Mouse (Mus musculus) CH12.LX (cell line): ENCODE measurements at regions not wholly inside any gene's neighbourhood (a gene's known extent, or its start where the extent isn't known, plus 50 kb on each side); places are given as distances from the start of the nearest gene placed in this dataset.
A peak's percentile ranks its signal among the peaks of the same experiment; 100 is the strongest.

Experiments used
- DNase-seq: peaks from one replicate; pipeline ENCODE4 v3.0.0-alpha.2; 2013; ENCODE audit errors: extremely low read depth
- H3K27ac ChIP-seq: 2 replicates; pipeline ENCODE4 v1.5.1; 2012; ENCODE audit warnings: low read depth, mild to moderate bottlenecking, control low read depth, moderate library complexity; ENCODE audit not compliant: insufficient read depth
- H3K27me3 ChIP-seq: replicated peaks from 2 replicates; pipeline ENCODE3; 2012; ENCODE audit warnings: inconsistent platforms
- H3K36me3 ChIP-seq, 2 experiments: replicated peaks in 1 of 2; 2 replicates each; pipeline versions ENCODE3 to v1.6.1; 2012; ENCODE audit warnings: inconsistent platforms in 1 of 2, low read length in 1 of 2, mild to moderate bottlenecking in 1 of 2, mixed read lengths in 1 of 2, moderate library complexity in 1 of 2; ENCODE audit not compliant: control insufficient read depth in 1 of 2, insufficient read depth in 1 of 2
- H3K4me1 ChIP-seq, 2 experiments: 2 replicates each; pipeline ENCODE4 v1.6.1; 2012; ENCODE audit warnings: inconsistent platforms in 1 of 2, moderate library complexity in 1 of 2; ENCODE audit not compliant: insufficient read depth in 2 of 2, control insufficient read depth in 1 of 2
- H3K4me2 ChIP-seq: 2 replicates; pipeline ENCODE4 v1.6.1; 2012; ENCODE audit warnings: low read depth, mild to moderate bottlenecking, control low read depth; ENCODE audit not compliant: poor library complexity, insufficient read depth, severe bottlenecking
- H3K4me3 ChIP-seq, 3 experiments: fragments of 150-350 bp in 1 of 3; sonication (generic) in 1 of 3; replicated peaks in 1 of 3; 2 replicates each; pipeline versions ENCODE3 to v1.5.1; 2011 to 2012; ENCODE audit warnings: low read depth in 2 of 3, low read length in 2 of 3, mild to moderate bottlenecking in 2 of 3, moderate library complexity in 2 of 3, control low read depth in 1 of 3, improper control_type of control experiment in 1 of 3, inconsistent platforms in 1 of 3, mixed read lengths in 1 of 3; ENCODE audit not compliant: poor library complexity in 1 of 3
- H3K79me2 ChIP-seq: replicated peaks from 2 replicates; pipeline ENCODE4 v1.6.1; 2012; ENCODE audit warnings: mild to moderate bottlenecking, moderate library complexity; ENCODE audit not compliant: control insufficient read depth, poor library complexity, insufficient read depth, severe bottlenecking; ENCODE audit errors: extremely low read depth
- H3K9ac ChIP-seq: 2 replicates; pipeline ENCODE4 v1.6.1; 2012; ENCODE audit warnings: low read depth, mild to moderate bottlenecking, control low read depth, moderate library complexity; ENCODE audit not compliant: insufficient read depth
- H3K9me3 ChIP-seq: replicated peaks from 2 replicates; pipeline ENCODE3; 2012; ENCODE audit warnings: low read length, inconsistent platforms, mixed read lengths
- BHLHE40 ChIP-seq: IDR thresholded peaks from 2 replicates; pipeline ENCODE4 v1.6.1; 2011; ENCODE audit warnings: mild to moderate bottlenecking, low read depth, low read length, improper control_type of control experiment
- CHD1 ChIP-seq: IDR thresholded peaks from 2 replicates; pipeline ENCODE4 v1.6.1; 2012; ENCODE audit warnings: low read depth, low read length, improper control_type of control experiment, inconsistent platforms
- EP300 ChIP-seq: IDR thresholded peaks from 2 replicates; pipeline ENCODE4 v1.6.1; 2011; ENCODE audit warnings: low read length, improper control_type of control experiment
- ETS1 ChIP-seq: conservative IDR thresholded peaks from 2 replicates; pipeline ENCODE4 v1.6.1; 2012; ENCODE audit warnings: low read depth, mild to moderate bottlenecking, inconsistent platforms, low read length, improper control_type of control experiment, moderate library complexity
- HCFC1 ChIP-seq: IDR thresholded peaks from 2 replicates; pipeline ENCODE4 v1.6.1; 2012; ENCODE audit warnings: low read depth, mild to moderate bottlenecking, inconsistent platforms, low read length, improper control_type of control experiment
- IRF4 ChIP-seq: IDR thresholded peaks from 2 replicates; pipeline ENCODE4 v1.6.1; 2014; ENCODE audit warnings: low read depth, mild to moderate bottlenecking, inconsistent platforms, low read length, improper control_type of control experiment
- JUN ChIP-seq: IDR thresholded peaks from 2 replicates; pipeline ENCODE4 v1.6.1; 2011; ENCODE audit warnings: low read depth, mild to moderate bottlenecking, low read length, improper control_type of control experiment, moderate library complexity; ENCODE audit not compliant: insufficient read depth
- MAFK ChIP-seq: IDR thresholded peaks from 2 replicates; pipeline ENCODE4 v1.6.1; 2011; ENCODE audit warnings: low read length, improper control_type of control experiment; ENCODE audit not compliant: insufficient replicate concordance
- MAX ChIP-seq: IDR thresholded peaks from 2 replicates; pipeline ENCODE4 v1.6.1; 2011; ENCODE audit warnings: low read length, improper control_type of control experiment
- MAZ ChIP-seq: IDR thresholded peaks from 2 replicates; pipeline ENCODE4 v1.6.1; 2012; ENCODE audit warnings: low read depth, mild to moderate bottlenecking, inconsistent platforms, low read length, improper control_type of control experiment, moderate library complexity
- MEF2A ChIP-seq: IDR thresholded peaks from 2 replicates; pipeline ENCODE4 v1.6.1; 2014; ENCODE audit warnings: low read depth, mild to moderate bottlenecking, inconsistent platforms, low read length, improper control_type of control experiment, borderline replicate concordance
- MYC ChIP-seq: IDR thresholded peaks from 2 replicates; pipeline ENCODE4 v1.6.1; 2011; ENCODE audit warnings: low read depth, mild to moderate bottlenecking, improper control_type of control experiment, low read length
- NELFE ChIP-seq: IDR thresholded peaks from 2 replicates; pipeline ENCODE4 v1.6.1; 2011; ENCODE audit warnings: low read depth, low read length, improper control_type of control experiment
- POLR2AphosphoS2 ChIP-seq: IDR thresholded peaks from 2 replicates; pipeline ENCODE4 v1.6.1; 2011; ENCODE audit warnings: low read depth, low read length, improper control_type of control experiment
- RAD21 ChIP-seq: IDR thresholded peaks from 2 replicates; pipeline ENCODE4 v1.6.1; 2011; ENCODE audit warnings: low read depth, mild to moderate bottlenecking, low read length, improper control_type of control experiment, moderate library complexity
- SMC3 ChIP-seq: IDR thresholded peaks from 2 replicates; pipeline ENCODE4 v1.6.1; 2011; ENCODE audit warnings: low read depth, low read length, improper control_type of control experiment
- TBP ChIP-seq: conservative IDR thresholded peaks from 2 replicates; pipeline ENCODE4 v1.6.1; 2011; ENCODE audit warnings: low read depth, low read length, improper control_type of control experiment
- TCF12 ChIP-seq: IDR thresholded peaks from 2 replicates; pipeline ENCODE4 v1.6.1; 2014; ENCODE audit warnings: low read depth, mild to moderate bottlenecking, inconsistent platforms, low read length, improper control_type of control experiment
- USF2 ChIP-seq: conservative IDR thresholded peaks from 2 replicates; pipeline ENCODE4 v1.6.1; 2011; ENCODE audit warnings: low read depth, low read length, improper control_type of control experiment
- ZC3H11A ChIP-seq: IDR thresholded peaks from 2 replicates; pipeline ENCODE4 v1.6.1; 2012; ENCODE audit warnings: low read depth, mild to moderate bottlenecking, inconsistent platforms, low read length, improper control_type of control experiment
- ZKSCAN1 ChIP-seq: IDR thresholded peaks from 2 replicates; pipeline ENCODE4 v1.6.1; 2012; ENCODE audit warnings: low read depth, inconsistent platforms, low read length, improper control_type of control experiment, borderline replicate concordance
- ZNF384 ChIP-seq: IDR thresholded peaks from 2 replicates; pipeline ENCODE4 v1.6.1; 2012; ENCODE audit warnings: low read depth, low read length, improper control_type of control experiment, inconsistent platforms
- dilution Hi-C: fragments of 300-500 bp; cut with MboI; formaldehyde crosslinking; loops from 2 replicates; pipeline ENCODE4 v1.14.3; 2020; ENCODE audit warnings: low sequenced_read_pairs; ENCODE audit not compliant: extremely low pct_unique_long_range_greater_than_20kb, extremely low pct_ligation_motif_present
- in situ Hi-C: fragments of 300-500 bp; cut with MboI; formaldehyde crosslinking; loops from 3 replicates; pipeline ENCODE4 v1.14.3; 2019; ENCODE audit warnings: low sequenced_read_pairs, low pct_ligation_motif_present, low pct_unique_long_range_greater_than_20kb, mixed read lengths

GRCm38 (mm10) chr15:54071732-54072131, 187.0 kb downstream of the Gm7489 start:
- peak; percentile 54; the same call in 1 of the 2 replicates for TF ChIP-seq JUN
- TF ChIP-seq IRF4, result peak; percentile 81
- TF ChIP-seq NELFE, result no peak
- 0 out of 2 replicates have a peak, but pooled peaks have one; percentile 25 for TF ChIP-seq MEF2A
- TF ChIP-seq ZKSCAN1, result no peak
- TF ChIP-seq USF2, result no peak
- peak; percentile 50; the same call in 1 of the 2 replicates for TF ChIP-seq MYC
- TF ChIP-seq MAX, result peak; percentile 94
- TF ChIP-seq ETS1, result peak; percentile 91
- no peak for TF ChIP-seq POLR2AphosphoS2
- peak; percentile 96 for TF ChIP-seq BHLHE40
- no peak for TF ChIP-seq MAZ
- peak; percentile 28; the same call in 1 of the 2 replicates for TF ChIP-seq TCF12
- no peak for TF ChIP-seq ZNF384
- Histone ChIP-seq H3K27ac (no peak overlapping the region), H3K4me1 (peaks cover 8 to 25% of the 10 kb centered on the region in 2 experiments), H3K9me3 (no peaks in the 10 kb centered on the region), H3K4me3 (no peak overlapping the region), H3K79me2 (no peaks in the 10 kb centered on the region), H3K36me3 (no peaks in the 10 kb centered on the region), H3K27me3 (no peaks in the 10 kb centered on the region), H3K4me2 (peak overlapping the region; percentile 29; the same call in 1 of the 2 replicates), H3K9ac (no peak overlapping the region)
- dilution Hi-C loops, result no loop called here
- in situ Hi-C loops, result loop anchor here (5.0 kb wide), 1 partner anchor 46 kb away; no protein-coding TSS in a partner anchor
- peak; percentile 78 for DNase-seq

- Histone ChIP-seq H3K27ac (no peak overlapping the region), H3K27me3 (no peaks in the 10 kb centered on the region), H3K4me2 (no peak overlapping the region), H3K4me1 (peaks cover 0 to 8% of the 10 kb centered on the region in 2 experiments; a peak in 1 of 4 replicates), H3K4me3 (no peak overlapping the region), H3K79me2 (no peaks in the 10 kb centered on the region), H3K9me3 (no peaks in the 10 kb centered on the region), H3K9ac (no peak overlapping the region), H3K36me3 (no peaks in the 10 kb centered on the region)
- no peak for DNase-seq
- TF ChIP-seq SMC3 (no peak), RAD21 (no peak), MAX (no peak), EP300 (no peak), TBP (no peak), ZNF384 (no peak), POLR2AphosphoS2 (no peak), NELFE (no peak), HCFC1 (no peak), MAFK (no peak), ZC3H11A (no peak), CHD1 (no peak)
- dilution Hi-C loops (no loop called here), in situ Hi-C loops (no loop called here)
Observed at GRCm38 (mm10) chr15:54091301-54091700, 206.6 kb downstream of the Gm7489 start.
